Mouse (Mus musculus) CH12F3 (cell line): ENCODE data around the gene Exd1.
"Not testable (repeated sequence)": the region's sequence is repeated elsewhere in the genome, so short reads cannot be mapped to it uniquely, and the experiment has no call there.

Source experiments
- in situ Hi-C: fragments of 300-500 bp; cut with MboI; formaldehyde crosslinking; loops from 2 replicates; pipeline ENCODE4 v1.14.3; 2020; ENCODE audit warnings: low sequenced_read_pairs

The Exd1 gene

DNA sequence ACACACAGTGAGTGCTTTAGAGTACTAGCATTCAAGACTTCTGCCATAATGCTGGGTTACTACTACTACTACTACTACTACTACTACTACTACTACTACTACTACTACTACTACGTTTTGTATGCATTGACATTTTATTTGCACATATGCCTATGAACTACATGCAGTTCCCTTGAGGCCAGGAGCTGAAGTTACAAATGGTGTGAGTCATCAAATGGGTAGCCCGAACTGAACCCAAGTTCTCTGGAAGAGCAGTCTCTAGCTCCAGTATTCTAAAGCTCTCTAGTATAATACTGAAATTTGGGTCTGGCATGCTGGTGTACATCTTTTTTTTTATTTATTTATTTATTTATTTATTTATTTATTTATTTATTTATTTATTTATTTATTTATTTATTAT is 3.8 kb downstream of the Exd1 start:
- in situ Hi-C loops: loop anchor here (5.0 kb wide), 1 partner anchor 44 kb away; no protein-coding TSS in a partner anchor

DNA sequence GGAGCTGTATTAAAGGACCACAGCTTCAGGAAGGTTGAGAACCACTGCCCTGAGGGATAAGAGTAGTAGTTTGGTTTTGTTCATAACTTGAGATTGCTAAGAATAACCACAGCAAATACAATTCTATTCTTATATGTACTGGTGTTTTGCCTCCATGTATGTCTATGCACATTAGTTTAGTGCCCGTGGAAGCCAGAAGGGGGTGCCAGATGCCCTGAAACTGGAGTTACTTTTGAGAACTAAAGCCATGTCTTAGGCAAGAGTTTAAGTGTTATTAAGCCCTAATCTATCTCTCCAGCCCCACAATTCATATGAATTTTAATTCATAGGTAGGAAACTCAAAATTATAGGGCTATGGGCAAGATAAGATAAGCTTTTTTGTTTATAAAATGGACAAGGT is 5.3 kb downstream of the Exd1 start:
- in situ Hi-C loops: loop anchor here (5.0 kb wide), 1 partner anchor 45 kb away; no protein-coding TSS in a partner anchor

GRCm38 (mm10) chr2:119538802-119539201 is 8.6 kb downstream of the Exd1 start:
- in situ Hi-C loops: no loop called here

GRCm38 (mm10) chr2:119525422-119525821 is 22.0 kb downstream of the Exd1 start:
- in situ Hi-C loops: no loop called here

DNA sequence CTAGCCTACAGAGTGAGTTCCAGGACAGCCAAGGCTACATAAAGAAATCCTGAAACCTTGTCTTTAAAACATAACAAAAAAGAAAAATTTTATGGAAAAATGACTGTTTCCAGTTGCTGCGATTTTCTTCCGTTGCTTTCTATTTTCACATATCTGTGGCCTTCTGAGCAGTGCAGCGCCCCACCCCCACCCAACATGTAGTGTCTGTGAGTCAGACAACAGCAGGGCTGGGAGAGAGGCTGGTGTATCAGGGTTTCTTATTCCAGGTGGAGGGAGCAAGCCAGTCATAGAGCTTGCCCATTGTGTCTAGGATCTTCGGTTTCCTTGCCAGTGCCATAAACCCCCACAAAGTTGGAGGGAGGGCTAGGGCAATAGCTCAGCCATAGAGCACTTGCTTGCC is 23.6 kb downstream of the Exd1 start:
- in situ Hi-C loops: no loop called here

DNA sequence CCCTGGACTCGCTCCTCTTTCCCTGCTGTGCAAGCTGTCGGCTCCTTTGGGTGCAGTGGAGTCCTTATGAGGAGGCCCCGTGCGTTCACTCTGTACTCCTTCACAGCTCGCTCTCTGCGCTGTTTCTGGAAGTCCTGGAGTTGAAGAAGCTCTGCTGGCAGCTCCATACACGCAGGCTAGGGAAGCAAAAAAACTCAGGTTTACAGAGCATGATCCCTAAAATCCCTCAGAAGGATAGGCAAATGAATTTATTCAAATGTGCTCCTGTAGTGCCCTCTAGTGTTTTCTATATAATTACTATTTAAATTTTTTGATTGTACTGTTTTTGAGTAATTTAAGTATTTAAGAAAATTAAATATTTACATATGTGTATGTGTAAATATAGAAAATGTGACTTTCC is 26.9 kb downstream of the Exd1 start:
- in situ Hi-C loops: no loop called here

DNA sequence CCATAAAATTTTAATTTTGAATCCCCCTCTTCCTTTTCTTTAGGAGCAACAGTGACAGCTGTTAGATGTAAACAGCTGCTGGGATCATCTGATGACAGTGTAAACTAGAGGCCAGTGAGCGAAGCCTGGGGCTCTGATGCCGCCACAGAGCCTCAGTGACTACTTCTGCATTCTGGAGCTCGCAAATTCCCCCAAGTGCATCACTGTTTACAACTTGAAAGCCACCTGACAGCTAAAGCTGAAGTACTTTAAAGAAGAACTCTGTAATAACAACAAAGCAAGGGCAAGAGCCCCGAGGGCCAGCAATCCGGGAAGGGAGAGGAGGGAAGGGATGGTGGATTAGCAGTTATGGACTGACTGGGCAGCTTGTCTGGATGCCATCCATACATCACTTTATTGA is 30.6 kb downstream of the Exd1 start:
- in situ Hi-C loops: no loop called here

DNA sequence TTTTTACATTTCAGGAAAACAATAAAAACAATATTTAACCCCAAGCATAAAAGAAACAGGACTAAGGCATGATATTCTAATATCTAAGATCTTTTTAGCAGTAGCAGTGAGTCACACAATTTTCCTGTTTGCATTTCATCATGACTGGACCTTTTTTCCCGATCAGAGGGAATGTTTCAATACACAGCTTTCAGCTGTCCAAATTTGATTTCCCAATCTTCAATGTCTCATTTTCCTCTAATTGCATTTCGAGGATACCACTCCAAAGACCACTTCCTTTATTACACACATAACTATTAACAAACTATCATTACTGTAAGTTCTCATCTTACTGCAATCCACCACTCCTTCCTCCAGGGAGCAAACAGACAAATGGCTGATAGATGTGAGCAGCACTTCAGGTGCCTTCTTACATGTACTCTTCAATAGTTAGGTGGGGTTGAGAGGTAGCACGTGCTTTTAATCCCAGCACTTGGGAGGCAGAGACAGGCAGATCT is 33.4 kb downstream of the Exd1 start:
- in situ Hi-C loops: no loop called here

GRCm38 (mm10) chr2:119512292-119512691 is 35.1 kb downstream of the Exd1 start:
- in situ Hi-C loops: no loop called here

GRCm38 (mm10) chr2:119510856-119511255 is 36.6 kb downstream of the Exd1 start:
- in situ Hi-C loops: no loop called here

DNA sequence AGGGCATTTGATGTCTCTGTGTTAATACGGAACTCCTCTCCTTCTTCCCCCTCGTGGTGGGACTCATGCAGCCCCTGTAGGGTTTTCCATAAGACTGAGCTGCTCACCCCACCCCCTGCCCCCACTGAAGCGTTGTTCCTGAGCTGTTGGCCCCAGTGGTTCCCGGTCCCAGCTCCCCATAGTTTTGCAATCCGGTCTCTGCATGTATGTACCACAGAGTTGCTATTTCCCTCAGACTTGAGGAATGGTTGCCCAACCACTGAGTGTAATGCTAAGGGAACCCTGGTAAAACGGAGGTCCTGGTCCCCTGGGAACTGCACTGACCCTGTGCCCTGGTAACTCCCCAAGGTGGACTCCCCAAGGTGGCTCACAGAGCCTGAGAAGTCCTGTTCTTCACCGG is 38.9 kb downstream of the Exd1 start:
- in situ Hi-C loops: not testable (repeated sequence)

- in situ Hi-C loops: no loop called here
Observed at GRCm38 (mm10) chr2:119507108-119507507, 40.3 kb downstream of the Exd1 start.

DNA sequence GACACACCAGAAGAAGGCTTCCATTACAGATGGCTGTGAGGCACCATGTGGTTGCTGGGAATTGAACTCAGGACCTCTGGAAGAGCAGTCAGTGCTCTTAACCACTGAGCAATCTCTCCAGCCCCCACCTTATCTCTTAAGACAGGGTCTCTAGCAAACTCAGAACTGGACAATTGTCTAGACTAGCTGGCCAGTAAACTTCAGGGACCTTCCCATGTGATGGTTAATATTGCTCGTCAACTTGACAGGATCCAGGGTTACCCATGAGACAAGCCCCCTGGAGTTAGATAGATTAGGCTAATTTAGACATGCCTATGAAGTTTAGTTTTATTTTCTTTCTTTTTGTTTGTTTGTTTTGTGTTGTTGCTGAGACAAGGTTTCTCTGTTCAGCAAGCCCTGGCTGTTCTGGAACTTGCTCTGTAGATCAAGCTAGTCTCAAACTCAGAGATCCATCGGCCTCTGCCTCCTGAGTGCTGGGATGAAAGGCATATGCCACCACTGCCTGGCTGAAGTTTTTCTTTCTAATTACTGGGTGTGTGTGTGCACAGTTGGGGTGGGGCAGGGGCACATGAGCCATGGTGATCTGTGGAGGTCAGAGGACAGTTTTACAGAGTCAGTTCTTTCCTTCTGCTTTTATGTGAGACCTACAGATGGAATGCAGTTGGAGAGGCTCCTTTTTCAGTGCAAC is 46.3 kb downstream of the Exd1 start:
- in situ Hi-C loops: no loop called here

DNA sequence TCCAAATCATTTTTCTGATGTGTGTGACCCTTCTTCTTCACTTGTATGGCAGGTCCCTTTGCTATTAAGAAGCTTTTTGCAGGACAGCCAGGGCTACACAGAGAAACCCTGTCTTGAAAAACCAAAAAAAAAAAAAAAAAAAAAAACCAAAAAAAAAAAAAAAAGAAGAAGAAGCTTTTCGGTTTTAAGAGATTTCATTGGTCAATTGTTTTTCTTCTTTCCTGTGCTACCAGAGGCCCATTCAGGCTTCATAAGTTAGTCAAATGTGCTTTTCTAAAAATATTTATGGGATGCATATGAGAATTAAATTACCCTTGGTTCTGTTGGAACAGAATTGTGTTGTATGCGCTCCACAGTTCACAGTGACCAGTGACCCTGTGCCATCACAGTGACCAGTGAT is 48.6 kb downstream of the Exd1 start:
- in situ Hi-C loops: no loop called here

DNA sequence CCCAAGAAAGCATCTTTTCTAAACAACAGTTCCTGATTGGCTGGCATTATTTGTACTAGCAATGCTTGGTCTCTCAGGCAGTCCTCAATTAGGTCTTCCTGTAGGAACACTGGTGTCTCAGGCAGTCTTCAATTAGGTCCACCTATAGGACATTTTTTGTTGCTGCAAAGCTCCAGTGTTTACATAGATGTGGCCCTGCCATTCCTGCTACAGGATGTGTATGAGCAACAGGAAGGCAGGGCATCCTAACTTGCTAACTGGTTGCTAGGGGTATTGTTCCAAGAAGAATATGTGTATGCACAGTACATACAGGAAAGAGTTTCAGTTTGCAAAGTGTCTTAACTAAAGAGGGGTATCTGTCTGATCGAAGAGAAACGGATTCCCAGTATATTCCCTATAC is 51.3 kb downstream of the Exd1 start:
- in situ Hi-C loops: no loop called here

DNA sequence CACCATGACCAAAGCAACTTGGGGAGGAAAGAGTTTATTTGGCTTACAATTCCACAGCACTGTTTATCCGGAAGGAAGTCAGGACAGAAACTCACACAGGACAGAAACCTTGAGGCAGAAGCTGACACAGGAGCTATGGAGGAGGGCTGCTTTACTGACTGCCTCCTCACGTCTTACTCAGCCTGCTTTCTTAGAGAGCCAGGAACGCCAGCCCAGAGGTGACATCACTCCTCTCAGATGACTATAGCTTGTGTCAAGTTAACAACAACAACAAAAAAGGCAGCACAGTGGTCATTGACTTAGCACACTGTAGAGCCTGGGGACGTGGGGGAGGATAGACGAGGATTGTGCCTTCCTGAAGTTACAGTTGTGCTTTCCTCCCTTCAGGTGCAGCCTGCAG is 55.5 kb downstream of the Exd1 start:
- in situ Hi-C loops: no loop called here

- in situ Hi-C loops: no loop called here
Observed at GRCm38 (mm10) chr2:119486488-119486887, 60.9 kb downstream of the Exd1 start.

DNA sequence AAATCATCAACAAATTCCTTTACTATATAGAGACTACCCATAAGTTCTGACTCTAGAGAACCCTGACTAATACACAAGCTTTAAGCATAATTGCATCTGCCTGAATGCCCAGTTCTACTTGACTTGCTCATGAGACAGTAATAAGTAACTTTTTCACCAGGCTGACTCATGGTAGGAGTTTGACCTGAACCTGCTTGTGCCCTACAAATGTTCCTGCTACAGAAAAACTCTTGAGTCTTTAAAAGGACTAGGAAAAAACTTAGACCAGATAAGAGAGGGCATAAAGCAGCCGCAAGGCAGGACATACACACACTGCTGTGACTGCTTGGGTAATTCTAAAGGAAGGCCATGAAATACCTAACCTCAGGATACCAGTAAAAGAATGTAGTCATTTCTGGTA is 65.1 kb downstream of the Exd1 start:
- in situ Hi-C loops: no loop called here

- in situ Hi-C loops: no loop called here
Observed at GRCm38 (mm10) chr2:119478397-119478749, 69.1 kb downstream of the Exd1 start.

GRCm38 (mm10) chr2:119477571-119478396 is 69.6 kb downstream of the Exd1 start, which contains the start of gene Ino80:
TSS of gene Ino80 (minus strand) at chr2:119477687.
- in situ Hi-C loops: no loop called here

DNA sequence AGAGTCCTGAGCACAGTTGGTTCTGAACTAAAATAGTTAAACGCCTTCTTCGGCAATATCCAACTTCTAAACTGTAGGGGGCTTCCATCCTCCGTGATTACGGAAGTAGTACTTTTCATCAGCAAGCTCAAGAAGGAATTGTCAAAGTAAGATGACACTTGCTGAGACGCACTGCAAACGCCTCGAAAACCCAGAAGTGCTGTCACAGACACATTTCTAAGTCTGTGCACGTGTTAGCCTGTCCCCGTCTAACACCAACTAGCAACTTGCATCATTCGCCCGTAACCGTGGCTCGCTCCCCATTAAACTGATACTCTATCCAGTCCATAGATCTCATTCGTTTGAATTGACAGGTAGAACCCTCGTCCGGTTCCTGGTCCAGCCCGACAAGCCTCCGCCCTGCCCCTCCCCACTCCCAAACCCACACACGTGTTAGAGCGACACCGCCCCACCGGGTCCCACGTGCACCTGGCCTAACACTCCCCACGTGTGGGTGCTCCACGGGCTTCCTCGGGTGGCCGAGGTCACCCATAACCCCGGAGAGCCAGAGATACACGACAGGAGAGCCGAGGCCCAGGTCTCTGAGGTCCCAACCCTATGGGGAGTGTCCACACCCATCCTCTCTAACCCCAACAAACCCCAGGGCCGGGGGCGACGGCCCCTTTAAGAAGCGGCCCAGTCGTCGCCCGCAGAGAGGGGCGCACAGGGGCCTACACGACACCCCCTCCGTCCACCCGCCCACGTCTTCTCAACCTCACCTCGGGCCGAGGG is 70.6 kb downstream of the Exd1 start:
- in situ Hi-C loops: no loop called here
